Mouse (Mus musculus) heart, postnatal 0 days (tissue): Measurements from ENCODE around the gene Zfp36l1.

Experiments used
- CTCF ChIP-seq: IDR thresholded peaks from 2 replicates; pipeline ENCODE4 v1.5.1; 2016; ENCODE audit warnings: antibody characterized with exemption, control low read depth, low read depth
- EP300 ChIP-seq: IDR thresholded peaks from 2 replicates; pipeline ENCODE4 v1.6.1; 2016; ENCODE audit warnings: antibody characterized with exemption, low read depth

DNA sequence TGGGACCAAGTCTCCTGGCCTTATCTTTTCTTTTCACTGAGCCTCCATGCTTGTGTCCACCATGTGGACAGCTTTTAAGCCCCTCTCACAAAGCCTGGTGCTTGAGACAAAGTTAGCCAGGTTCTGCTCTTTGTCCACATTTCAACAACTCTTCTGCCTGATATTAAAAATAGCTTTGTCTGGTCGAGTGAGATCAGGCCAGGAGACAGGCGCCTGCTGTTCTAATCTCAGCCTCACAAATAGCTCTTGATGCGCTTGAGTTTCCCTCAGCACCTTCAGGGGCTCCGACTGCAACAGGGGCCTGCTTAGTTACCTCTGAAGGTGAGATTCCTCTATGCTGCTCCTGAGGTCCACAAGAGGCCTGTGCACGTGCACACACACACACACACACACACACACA, 51.0 kb downstream of the Zfp36l1 start:
- TF ChIP-seq CTCF (no peak), EP300 (peak; percentile 91)
